Mouse (Mus musculus): ENCODE data around the gene Stx17. TPM values are rescaled to one million over a fixed set of nuclear protein-coding genes. Genes with fewer than 3 reads are reported as not detected.
A peak's percentile ranks its signal among the peaks of the same experiment; 100 is the strongest.

The Stx17 gene
- total RNA-seq, 2 experiments from 2014 or later = 30.3 to 31.1 TPM

DNA sequence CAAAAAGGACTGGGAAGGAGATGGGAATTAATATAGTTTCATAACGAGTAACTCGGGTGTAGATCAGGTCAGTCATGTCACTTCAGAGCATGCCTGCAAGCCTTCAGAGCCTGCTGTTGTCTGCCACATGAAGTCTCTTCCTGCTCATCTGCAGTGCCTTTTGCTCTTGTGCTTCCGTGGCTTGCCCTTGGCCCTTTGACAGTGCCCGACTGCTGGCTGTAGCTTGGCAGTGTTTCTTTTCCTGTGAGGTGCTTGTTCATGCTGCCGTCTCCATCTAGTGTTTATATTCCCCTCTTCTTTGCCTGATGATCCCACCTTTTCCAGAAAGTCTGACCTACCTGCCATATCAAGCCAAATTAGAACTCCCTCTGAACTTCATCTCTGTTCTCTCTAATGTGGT is 39.1 kb downstream of the Stx17 start:
- peak; percentile 18 to 22 for DNase-seq

DNA sequence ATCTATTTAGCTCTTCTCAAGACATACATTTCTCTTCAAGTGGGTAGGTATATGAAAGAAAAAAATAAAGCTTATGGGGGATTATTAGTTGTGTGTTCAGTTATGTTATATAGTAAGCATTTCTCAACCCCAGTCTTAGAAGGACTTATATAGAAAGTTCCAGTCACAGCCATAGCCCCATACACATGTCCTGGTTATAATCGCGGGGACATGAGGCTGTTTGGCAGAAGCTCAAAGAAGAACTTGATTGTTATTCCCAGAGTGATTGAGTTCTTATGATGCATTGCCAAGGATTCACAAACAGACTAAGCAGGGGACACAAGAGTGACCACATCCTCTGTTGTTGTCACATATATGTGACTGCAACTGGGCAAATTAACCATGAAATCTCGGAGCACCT is 51.0 kb downstream of the Stx17 start:
- no peak for DNase-seq

DNA sequence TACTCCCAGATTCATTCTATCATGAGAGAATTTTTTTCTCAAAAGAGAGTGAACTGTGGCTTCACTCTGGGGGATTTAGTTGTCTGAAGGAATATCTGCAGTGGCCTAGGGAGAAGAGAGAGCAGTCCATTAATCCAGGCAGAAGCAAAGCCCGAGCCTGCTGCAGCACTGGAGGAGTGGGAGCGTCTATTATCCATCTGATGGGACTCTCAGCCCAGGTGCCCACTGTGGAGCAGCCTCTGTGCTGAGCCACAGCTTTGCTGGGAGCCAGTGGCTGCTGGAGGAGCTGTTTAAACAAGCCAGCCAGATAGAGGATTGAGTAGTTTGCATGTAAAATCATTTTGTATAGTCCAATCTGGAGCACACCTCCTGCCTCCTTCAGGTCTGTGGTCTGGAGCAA is 56.2 kb downstream of the Stx17 start:
- DNase-seq = no peak

DNA sequence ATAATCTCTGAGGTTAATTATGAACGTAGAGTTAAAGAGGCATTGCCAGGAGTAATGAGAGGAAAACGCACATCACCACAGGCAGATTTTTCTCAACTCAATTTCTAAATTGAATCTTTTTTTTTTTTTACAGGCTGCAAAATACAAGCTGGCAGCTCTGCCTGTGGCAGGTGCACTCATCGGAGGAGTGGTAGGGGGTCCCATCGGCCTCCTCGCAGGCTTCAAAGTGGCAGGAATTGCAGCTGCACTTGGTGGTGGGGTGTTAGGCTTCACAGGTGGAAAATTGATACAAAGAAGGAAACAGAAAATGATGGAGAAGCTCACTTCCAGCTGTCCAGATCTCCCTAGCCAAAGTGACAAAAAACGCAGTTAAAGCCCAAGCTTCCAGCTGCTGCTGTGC is 56.7 kb downstream of the Stx17 start:
- no peak for DNase-seq

DNA sequence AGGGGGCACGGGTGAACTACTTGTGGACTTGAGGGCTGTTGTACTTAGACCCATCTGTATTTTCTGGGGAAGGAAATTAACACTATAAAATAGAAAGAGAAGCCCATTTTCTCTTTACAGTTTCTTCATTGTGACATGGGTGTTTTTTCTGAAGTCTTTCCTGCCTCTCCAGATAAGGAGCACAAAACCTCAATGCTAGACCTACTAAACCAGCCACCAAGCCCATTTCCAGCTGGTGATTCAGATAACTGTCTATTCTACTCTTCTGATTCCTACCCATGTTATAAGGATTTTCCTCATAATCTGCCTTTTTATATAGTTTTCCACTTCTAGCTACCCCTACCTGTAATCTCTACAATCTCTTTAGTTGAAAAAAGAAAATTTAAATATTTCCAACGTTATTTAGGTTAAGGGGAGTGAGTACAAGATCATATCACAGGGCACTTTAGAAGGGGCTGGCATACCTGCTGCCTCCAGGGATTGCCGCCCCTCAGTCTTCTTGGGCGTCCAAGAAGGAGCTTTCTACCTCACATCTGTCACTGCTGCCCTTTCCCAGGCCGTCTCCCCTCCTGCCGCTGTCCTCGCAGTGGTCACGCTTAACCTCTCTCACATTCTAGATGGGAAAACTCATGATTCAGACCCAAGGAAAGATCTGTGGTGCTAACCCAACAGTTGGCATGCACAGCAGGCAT is 57.5 kb downstream of the Stx17 start:
- no peak for DNase-seq

DNA sequence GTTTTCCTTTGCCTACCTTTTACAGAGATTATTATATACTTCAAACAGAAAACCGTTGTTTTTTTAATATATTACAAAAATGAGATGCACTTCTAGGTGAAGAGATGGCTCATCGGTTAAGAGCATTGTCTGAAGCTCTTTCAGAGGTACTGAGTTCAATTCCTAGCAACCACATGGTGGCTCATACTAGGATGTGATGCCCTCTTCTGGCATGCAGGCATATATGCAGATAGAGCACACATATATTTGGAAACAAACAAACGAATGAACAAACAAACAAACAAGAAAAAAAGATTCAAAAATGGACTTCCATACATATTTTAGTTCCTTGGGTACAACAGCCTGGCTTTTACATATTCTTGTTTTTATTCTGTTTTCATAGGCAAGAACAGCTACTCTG is 73.2 kb downstream of the Stx17 start:
- DNase-seq = no peak

DNA sequence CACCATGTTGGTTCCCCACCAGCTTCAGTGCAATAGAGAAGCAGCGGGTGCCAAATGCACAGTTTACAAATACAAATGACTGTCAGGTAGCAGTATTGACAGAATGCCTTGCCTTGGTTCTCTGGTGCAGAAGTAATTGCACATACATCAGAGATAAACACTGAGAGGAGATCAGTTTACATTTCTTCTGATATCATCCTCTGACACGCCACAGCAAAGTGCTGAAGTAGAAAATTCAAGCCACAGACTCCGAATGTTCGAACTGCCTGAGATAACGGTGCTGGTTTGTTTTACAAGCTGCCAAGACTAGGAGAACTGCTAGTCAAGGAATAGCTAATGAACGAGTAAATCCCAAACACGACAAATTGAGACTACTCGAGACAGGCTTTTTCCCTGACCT is 73.7 kb downstream of the Stx17 start:
- no peak for DNase-seq

DNA sequence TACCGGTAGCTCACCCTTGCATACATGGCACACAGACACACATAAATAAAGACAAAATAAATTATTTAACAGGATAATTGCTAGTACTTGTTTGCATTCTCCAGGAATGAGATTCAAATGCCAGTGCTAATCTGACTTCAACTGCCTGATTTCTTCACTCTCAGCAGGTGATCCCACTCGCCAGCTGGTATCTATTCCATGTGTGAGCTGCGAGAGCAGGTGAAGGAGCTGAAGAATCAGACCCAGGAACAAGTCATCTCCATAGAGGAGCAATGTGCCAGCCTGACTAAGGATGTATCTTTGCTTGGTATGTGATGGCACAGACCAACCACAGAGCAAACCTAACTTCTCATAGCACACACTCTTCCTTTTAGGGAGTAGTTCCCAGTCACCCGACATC is 78.8 kb downstream of the Stx17 start:
- no peak for DNase-seq

DNA sequence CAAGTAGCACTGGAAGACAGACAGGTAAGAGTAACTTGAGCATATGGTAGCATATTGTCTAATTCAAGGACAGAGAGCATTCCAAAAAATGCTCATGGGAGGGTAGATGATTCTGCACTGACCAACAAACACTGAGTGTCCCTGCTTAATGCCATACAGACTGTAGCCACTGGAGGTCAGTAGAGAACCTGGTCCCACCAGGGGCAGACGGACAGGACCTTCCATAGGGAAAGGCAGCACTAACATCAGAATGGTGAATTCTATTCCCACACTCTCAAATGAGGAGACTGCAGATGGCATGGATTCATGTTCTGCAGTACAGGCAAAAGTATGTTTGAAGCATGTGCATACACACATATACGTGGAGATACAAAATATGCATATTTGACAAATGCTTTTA is 100.5 kb downstream of the Stx17 start:
- DNase-seq = peak; percentile 69 to 89

DNA sequence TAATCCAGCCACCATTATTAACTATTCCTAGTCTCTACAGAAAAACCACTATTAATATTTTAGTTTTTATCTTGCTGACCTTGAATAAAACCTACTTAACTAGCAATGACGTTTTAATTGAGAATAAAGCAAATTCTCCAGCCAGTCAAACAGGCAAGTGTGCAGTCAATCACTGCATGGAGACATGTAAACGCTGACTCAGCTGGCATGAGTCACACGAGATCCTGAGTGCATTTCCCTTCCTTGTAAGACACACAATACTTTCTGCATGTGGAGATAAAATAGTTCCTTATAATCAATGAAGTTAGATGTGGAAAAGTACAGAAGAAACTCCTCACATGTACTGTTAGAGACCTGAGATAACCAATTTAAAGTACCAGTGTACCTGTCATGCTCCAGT is 100.9 kb downstream of the Stx17 start:
- DNase-seq = no peak

DNA sequence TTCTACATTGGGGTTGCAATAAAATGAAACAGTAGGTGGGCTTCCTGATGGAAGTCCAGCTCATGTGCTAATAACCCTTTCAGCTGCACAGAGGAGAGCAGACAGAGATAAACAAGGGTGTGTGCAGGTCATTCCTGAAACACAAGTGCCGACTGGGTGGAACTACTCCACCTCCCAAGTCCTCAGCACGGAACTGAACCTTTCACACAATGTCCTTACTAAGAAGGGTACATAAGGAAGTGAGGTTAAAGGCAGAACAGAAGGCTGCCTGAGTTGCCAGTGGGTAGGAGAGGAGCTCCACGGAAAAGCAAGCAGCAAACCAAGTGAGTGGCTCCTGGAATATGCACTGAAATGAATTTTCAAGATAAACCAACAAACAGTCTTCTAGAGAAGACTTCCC is 102.1 kb downstream of the Stx17 start:
- DNase-seq = no peak

Small RNA genes lying within 50 kb of the gene (microRNA-seq; reads per million reads assigned to microRNA genes)
- 0 reads per million in 2 experiments for gene Mir1958

Other genes with a start within 250 kb of the Stx17 start
- 1 to 10 TPM; 5.8 to 6.7 TPM for gene Nr4a3, start 79.8 kb upstream of the Stx17 start, total RNA-seq (2021)
- gene Erp44, start 154.6 kb downstream of the Stx17 start, total RNA-seq (2021) = 10 to 100 TPM; 28.8 to 30.7 TPM
- gene Invs, start 154.8 kb downstream of the Stx17 start, total RNA-seq (2021) = 1 to 10 TPM; 2.2 to 3.3 TPM